Mouse (Mus musculus) urinary bladder, postnatal 4 days (tissue): ENCODE results near the gene Gm38392.

Source experiments
- DNase-seq, 2 experiments: peaks; one replicate each; pipeline ENCODE4 v3.0.0; 2021 to 2022; ENCODE audit warnings: low spot score in 2 of 2

Gene Gm38392

GRCm38 (mm10) chr3:88215553-88216004 lies 71.4 kb downstream of the Gm38392 start:
- no peak for DNase-seq

- DNase-seq, result no peak
These were observed 71.9 kb downstream of the Gm38392 start for GRCm38 (mm10) chr3:88214971-88215552.

GRCm38 (mm10) chr3:88214197-88214938 lies 72.6 kb downstream of the Gm38392 start:
- no peak for DNase-seq

GRCm38 (mm10) chr3:88213019-88213418 lies 74.0 kb downstream of the Gm38392 start:
- no peak for DNase-seq

- no peak for DNase-seq
These were observed 74.7 kb downstream of the Gm38392 start for GRCm38 (mm10) chr3:88212356-88212755.

GRCm38 (mm10) chr3:88210918-88211317 lies 76.1 kb downstream of the Gm38392 start:
- no peak for DNase-seq

- no peak for DNase-seq
These were observed 76.9 kb downstream of the Gm38392 start for GRCm38 (mm10) chr3:88210121-88210520.

GRCm38 (mm10) chr3:88209306-88209705 lies 77.7 kb downstream of the Gm38392 start:
- no peak for DNase-seq

GRCm38 (mm10) chr3:88208226-88208720 lies 78.7 kb downstream of the Gm38392 start:
- DNase-seq, result no peak

GRCm38 (mm10) chr3:88207451-88208100 lies 79.4 kb downstream of the Gm38392 start:
- DNase-seq, result no peak

- DNase-seq, result no peak
These were observed 80.1 kb downstream of the Gm38392 start for GRCm38 (mm10) chr3:88206901-88207371.

GRCm38 (mm10) chr3:88206500-88206899 lies 80.5 kb downstream of the Gm38392 start:
- DNase-seq, result no peak

- DNase-seq, result no peak
These were observed 81.2 kb downstream of the Gm38392 start for GRCm38 (mm10) chr3:88205563-88206491.

- no peak for DNase-seq
These were observed 81.8 kb downstream of the Gm38392 start for GRCm38 (mm10) chr3:88205176-88205562.

- no peak for DNase-seq
These were observed 82.3 kb downstream of the Gm38392 start for GRCm38 (mm10) chr3:88204751-88205150.

- no peak for DNase-seq
These were observed 82.9 kb downstream of the Gm38392 start for GRCm38 (mm10) chr3:88203999-88204700.

- no peak for DNase-seq
These were observed 83.6 kb downstream of the Gm38392 start for GRCm38 (mm10) chr3:88203456-88203855.

- DNase-seq, result no peak
These were observed 84.0 kb downstream of the Gm38392 start for GRCm38 (mm10) chr3:88202986-88203385.

- no peak for DNase-seq
These were observed 85.4 kb downstream of the Gm38392 start for GRCm38 (mm10) chr3:88201640-88202039.

GRCm38 (mm10) chr3:88200972-88201330 lies 86.1 kb downstream of the Gm38392 start:
- DNase-seq, result no peak
